Mouse (Mus musculus) megakaryocyte, embryonic 14.5 days (primary cell): ENCODE data around the gene Dop1b. TPM values are rescaled to one million over a fixed set of nuclear protein-coding genes. Genes with fewer than 3 reads are reported as not detected.

Source experiments
- H3K27me3 ChIP-seq: replicated peaks from 2 replicates; pipeline ENCODE3; 2012; ENCODE audit warnings: inconsistent platforms
- H3K36me3 ChIP-seq: replicated peaks from 2 replicates; pipeline ENCODE3; 2012; ENCODE audit warnings: low read length, inconsistent platforms, mixed read lengths
- H3K4me1 ChIP-seq: 2 replicates; pipeline ENCODE4 v1.6.1; 2012; ENCODE audit warnings: inconsistent platforms
- H3K4me3 ChIP-seq: replicated peaks from 2 replicates; pipeline ENCODE3; 2012; ENCODE audit warnings: moderate library complexity, mild to moderate bottlenecking, inconsistent platforms
- H3K9me3 ChIP-seq: 2 replicates; pipeline ENCODE4 v1.6.1; 2012; ENCODE audit warnings: inconsistent platforms
- FLI1 ChIP-seq: IDR thresholded peaks from 2 replicates; pipeline ENCODE4 v1.6.1; 2012; ENCODE audit warnings: low read length, inconsistent platforms, mixed read lengths
- GATA1 ChIP-seq: IDR thresholded peaks from 3 replicates; pipeline ENCODE4 v1.6.1; 2012; ENCODE audit warnings: mixed read lengths, low read length, inconsistent platforms, borderline replicate concordance
- polyA plus RNA-seq: library from polyadenylated mRNA; stranded (reverse); fragments of >175 nt; gene quantifications from 2 replicates; pipeline ENCODE4 v1.2.3, GENCODE M21; 2012; ENCODE audit warnings: low replicate concordance; ENCODE audit not compliant: insufficient read depth

Gene Dop1b
- polyA plus RNA-seq, 1 experiment, result 15.5 TPM

GRCm38 (mm10) chr16:93833551-93833950 lies 121.8 kb downstream of the Dop1b start:
- Histone ChIP-seq H3K4me1 (peaks cover 38% of the 10 kb centered on the region), H3K36me3 (peaks cover 26% of the 10 kb centered on the region), H3K4me3 (peak overlapping the region; percentile 38), H3K9me3 (peaks cover 4% of the 10 kb centered on the region; the same call in 1 of the 2 replicates), H3K27me3 (no peaks in the 10 kb centered on the region)
- TF ChIP-seq GATA1 (no peak), FLI1 (no peak)

DNA sequence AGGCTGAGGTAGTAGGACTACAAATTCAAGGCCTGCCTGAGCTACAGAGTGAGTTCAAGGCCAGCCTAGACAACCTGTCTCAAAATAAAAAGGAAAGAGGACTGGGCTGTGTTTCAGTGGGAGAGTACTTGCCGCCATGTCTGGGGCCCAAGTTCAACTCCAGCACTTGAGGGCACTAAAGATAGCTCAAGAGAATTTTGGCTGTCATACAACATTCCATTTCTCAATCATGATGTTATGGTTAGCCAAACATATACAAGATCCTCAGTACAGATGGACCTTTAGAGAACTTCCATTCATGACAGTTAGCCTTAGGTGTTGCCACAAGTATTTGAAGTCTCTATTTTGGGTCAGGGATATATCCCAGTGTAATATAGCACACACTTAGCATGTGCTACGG lies 122.4 kb downstream of the Dop1b start:
- Histone ChIP-seq H3K4me3 (peak overlapping the region; percentile 0), H3K27me3 (no peaks in the 10 kb centered on the region), H3K36me3 (peaks cover 31% of the 10 kb centered on the region), H3K4me1 (peaks cover 43% of the 10 kb centered on the region), H3K9me3 (0 out of 2 replicates have a peak, but pooled peaks cover 2% of the 10 kb centered on the region)
- no peak for TF ChIP-seq GATA1
- no peak for TF ChIP-seq FLI1

- Histone ChIP-seq H3K27me3 (no peaks in the 10 kb centered on the region), H3K9me3 (0 out of 2 replicates have a peak, but pooled peaks cover 6% of the 10 kb centered on the region), H3K4me3 (no peak overlapping the region), H3K4me1 (peaks cover 45% of the 10 kb centered on the region), H3K36me3 (peaks cover 46% of the 10 kb centered on the region)
- TF ChIP-seq FLI1 (no peak), GATA1 (no peak)
These were observed 127.3 kb downstream of the Dop1b start for GRCm38 (mm10) chr16:93839049-93839448.

DNA sequence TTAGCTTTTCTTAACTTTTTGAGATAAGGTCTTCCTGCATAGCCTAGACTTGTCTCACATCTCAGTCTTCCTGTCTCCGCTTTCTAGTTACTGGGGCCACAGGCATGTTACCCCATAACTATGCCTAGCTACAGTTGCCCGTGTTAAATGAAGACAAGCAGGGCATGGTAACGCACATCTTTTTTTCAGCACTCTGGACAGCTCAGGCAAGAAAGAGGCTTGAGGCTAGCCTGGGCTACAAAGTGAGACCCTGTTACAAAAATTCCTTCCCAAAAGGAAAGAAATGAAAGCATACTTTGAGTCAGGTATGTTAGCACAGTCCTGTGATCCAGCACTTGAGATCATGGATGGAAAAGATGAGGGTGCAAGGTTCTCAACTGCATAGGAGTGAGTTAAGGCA lies 138.8 kb downstream of the Dop1b start:
- TF ChIP-seq GATA1 (no peak), FLI1 (no peak)
- H3K4me3 ChIP-seq, result no peak overlapping the region
- peaks cover 9% of the 10 kb centered on the region for H3K4me1 ChIP-seq
- H3K27me3 ChIP-seq, result no peaks in the 10 kb centered on the region
- H3K9me3 ChIP-seq, result no peaks in the 10 kb centered on the region
- peaks cover 97% of the 10 kb centered on the region for H3K36me3 ChIP-seq

DNA sequence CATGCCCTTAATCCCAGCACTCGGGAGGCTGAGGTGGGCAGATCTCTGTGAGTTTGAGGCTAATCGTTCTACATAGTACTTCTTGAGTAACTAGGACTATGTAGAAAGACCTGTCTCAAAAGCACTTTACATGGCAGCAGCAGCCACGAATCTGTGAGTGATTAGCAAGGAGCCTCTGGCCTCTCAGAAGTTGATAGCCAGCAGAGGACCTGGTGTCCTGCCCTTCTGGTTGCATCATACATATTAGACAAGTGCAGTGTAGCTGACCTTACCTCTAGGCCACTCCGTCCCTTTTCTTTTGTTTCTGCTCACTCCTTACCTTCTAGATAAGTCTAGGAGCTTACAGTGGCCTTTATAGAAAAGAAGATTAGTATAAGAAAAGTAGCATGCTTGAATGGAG lies 148.3 kb downstream of the Dop1b start:
- no peaks in the 10 kb centered on the region for H3K27me3 ChIP-seq
- peaks cover 97% of the 10 kb centered on the region for H3K36me3 ChIP-seq
- no peaks in the 10 kb centered on the region for H3K4me1 ChIP-seq
- no peak overlapping the region for H3K4me3 ChIP-seq
- H3K9me3 ChIP-seq, result no peaks in the 10 kb centered on the region
- TF ChIP-seq FLI1 (no peak), GATA1 (no peak)

Other genes starting within 250 kb of the Dop1b start
- gene Setd4, start 107.8 kb upstream of the Dop1b start, polyA plus RNA-seq, result 0.89 TPM in 1 of 2 replicates, not detected in the other
- gene Cbr1, start 106.1 kb upstream of the Dop1b start, polyA plus RNA-seq, result 11.7 and 18.8 TPM in 2 replicates
- gene Gm5678, start 83.8 kb upstream of the Dop1b start, polyA plus RNA-seq, result not detected in 2 replicates
- 3.0 TPM in 1 of 2 replicates, not detected in the other for gene Cbr3, start 28.7 kb upstream of the Dop1b start, polyA plus RNA-seq
- gene Morc3, start 120.2 kb downstream of the Dop1b start, polyA plus RNA-seq, result 2.9 TPM in 1 of 2 replicates, not detected in the other
- gene Chaf1b, start 172.0 kb downstream of the Dop1b start, polyA plus RNA-seq, result 25.1 and 34.4 TPM in 2 replicates